Mouse (Mus musculus) ovary, postnatal 10 days (tissue): Measurements from ENCODE around the gene Gm17720.

Experiments
- DNase-seq: peaks from one replicate; pipeline ENCODE4 v3.0.0; 2022; ENCODE audit warnings: low spot score

The Gm17720 gene

DNA sequence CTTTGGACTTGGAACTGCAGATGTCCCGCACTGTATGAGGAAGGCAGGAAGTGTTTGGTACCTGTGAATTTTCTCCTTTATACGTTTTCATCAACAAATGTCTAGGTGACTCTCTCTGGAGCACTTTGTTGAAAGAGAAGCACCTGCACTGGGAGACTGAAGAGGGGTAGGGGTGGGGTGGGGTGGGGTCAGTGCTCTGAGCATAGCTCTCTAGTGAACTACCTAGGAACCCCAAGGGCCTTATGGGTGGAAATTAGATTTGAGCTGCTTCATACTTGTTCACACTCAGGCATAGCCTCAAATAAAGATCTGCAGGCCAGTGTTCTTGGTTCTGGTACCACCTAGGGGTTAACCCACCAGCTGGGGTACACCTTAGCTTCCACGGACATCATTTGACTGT, at the start of gene Gm17720:
TSS of gene Gm17720 (minus strand) at position 101 of the 400 bp plus-strand sequence.
- no peak for DNase-seq

DNA sequence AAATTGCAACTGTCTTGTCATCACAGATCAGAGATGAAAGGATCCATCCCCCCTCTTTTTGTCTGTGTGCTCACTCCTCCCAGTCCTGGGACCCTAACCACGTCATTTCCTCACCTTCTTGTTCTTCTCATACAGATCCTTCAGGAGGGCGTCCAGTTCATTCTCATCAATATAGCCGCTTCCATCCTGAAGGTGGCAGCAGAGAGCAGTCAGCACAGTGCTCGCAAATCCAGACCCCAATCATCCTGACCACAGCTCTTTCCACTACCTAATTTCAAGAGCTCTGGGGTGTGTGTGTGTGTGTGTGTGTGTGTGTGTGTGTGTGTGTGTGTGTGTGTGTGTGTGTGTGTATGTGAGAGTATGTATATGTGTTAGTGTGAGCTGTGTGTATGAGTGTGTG, 43.0 kb upstream of the Gm17720 start:
- no peak for DNase-seq

DNA sequence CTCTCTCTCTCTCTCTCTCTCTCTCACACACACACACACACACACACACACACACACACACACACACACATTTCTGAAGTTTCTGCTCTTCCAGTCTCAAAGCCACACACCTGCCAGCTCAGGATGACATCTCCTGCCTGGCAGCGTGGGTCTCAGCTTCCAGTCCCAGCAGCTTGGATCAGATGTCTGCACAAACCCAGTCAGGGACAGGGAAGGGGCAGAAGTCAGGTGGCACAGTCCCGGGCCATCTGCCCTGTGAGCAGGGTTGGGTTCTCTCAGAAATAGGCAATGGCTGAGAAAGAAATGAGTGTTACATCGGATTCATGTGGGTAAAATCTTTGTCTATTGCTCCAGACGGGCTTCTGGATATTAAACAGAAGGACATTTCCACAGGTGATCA, 38.2 kb upstream of the Gm17720 start:
- DNase-seq, result no peak

DNA sequence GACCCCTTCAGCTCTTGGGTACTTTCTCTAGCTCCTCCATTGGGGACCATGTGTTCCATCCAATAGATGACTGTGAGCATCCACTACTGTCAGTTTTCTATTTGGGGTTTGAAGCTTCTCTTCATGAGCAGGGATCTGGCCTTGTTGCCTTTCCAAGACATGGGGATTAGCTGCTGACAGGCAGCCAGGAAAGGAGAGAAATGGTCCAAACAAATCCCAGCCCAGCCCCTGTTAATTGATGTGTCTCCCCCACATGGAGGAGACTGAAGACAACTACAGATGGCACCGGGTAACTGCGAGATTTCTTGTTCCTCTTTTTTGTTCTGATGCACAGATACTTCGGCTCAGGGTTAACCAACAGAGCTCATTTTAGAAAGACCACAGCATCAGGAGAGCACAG, 37.6 kb upstream of the Gm17720 start:
- no peak for DNase-seq

DNA sequence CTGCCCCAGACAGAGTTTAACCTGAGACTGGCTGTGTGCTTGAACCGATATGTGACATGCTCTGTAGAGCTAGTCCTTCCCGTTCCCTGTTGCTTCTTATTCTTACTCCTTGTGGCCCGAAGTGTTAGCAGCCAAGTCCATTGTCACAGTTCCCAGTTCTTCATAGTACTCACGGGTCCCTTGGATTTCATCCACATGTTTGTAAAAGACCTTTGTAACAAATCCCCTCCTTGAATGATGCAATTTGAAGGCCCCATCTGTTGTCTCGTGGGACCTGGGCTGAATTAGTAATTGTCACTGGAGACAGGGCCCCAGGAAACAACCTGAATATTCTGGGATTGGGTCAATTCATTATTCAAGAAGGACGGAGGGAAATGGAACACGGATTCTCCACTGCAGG, 33.0 kb upstream of the Gm17720 start:
- no peak for DNase-seq

DNA sequence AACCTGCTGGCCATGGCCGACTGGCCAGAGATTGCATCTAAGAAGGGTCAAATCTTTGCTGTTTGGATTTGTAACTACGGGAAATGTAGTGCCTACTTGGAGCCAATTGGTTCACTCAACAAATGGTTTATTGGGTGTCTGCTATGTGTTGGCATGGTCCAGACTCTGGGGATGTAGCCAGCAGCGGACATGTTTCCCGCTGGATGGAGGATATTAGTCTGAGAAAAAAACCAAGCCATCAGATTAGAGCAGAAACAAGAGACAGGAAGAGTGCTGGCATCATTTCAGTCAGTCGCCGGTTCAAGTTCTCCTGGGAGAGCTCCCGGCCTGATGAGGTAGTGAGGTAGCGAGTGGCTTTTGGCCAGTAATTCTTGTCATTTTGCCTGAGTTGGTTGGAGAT, 31.7 kb upstream of the Gm17720 start:
- DNase-seq, result no peak

DNA sequence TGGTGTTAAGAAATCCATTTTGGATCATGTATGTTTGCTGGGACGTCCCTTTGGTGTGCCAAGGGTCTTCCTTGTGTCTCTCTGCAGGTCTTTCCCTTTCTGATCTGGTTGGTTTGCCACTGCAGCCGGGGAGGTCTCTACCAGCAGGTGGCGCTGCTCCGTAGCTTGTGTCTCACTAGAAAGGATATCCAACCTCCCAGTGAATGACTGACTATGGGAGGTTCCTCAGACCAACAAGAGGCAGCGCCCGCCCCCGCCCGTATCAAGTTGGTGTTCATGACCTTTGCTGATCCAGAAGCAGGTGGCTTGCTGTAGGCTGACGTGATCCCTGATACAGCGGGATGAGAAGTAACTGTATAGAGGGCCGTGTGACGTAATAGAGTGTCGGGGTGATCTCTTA, 28.0 kb upstream of the Gm17720 start:
- peak; percentile 31 for DNase-seq

DNA sequence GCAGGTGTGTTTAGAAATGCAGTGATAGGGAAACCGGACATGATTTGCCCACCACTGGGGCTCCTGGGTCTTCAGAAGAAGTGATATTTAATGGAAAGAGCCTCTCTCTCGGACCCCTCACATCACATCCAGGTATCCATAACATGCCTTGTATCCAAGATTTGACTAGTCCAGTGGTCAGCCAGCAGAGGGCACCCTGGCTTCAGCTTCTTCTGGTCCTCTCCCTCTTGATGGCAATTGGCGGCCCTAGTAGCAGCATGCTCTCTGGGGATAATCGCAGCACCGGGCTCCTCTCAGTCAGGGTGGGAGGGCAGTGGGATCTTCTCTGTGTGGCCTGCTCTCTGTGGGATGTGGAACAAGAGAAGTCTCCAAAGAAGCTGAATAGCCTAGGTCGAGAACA, 17.2 kb upstream of the Gm17720 start:
- DNase-seq, result no peak

DNA sequence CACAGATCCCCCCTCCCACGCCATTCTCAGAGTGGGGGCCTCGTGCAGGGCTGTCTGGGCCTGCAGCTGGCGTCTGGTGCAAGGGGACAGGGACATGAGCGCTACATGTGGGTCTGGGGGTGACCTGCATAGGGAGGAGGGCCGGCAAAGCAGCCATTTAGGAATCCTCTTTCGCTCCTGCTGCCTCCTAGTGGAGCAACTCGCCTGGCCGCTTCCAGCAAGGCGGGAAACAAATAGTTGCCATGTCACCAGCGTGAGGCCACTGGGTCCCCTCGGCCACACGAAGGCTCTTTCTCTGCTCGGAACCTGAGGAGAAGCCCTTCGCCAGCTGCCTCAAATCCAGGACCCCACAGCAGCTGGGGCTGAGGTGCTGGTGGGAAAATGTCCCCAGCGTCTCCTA, 877 bp downstream of the Gm17720 start:
- no peak for DNase-seq

DNA sequence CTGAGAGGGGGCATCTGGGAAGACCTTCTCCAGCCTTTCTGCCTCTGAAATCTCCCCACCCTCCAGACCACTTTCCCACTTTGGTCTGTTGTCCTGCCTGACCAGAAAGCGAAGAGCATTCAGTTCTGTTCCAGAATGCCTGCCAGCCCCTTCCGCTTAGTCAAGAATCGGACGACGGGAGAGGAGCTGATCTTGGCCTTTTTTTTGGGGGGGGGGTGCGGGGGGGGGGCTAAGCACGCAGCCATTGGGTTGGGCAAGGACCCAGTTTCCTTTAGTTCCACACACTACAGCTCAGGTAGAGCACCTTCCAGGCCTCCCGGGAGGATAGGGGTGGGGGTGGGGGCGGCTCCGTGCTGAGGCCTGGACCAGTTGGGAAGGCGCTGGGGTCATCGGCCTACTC, 1.6 kb downstream of the Gm17720 start, which contains the start of gene Gm21964:
TSS of gene Gm21964 (plus strand) at position 301 of the 400 bp plus-strand sequence.
- DNase-seq, result no peak

DNA sequence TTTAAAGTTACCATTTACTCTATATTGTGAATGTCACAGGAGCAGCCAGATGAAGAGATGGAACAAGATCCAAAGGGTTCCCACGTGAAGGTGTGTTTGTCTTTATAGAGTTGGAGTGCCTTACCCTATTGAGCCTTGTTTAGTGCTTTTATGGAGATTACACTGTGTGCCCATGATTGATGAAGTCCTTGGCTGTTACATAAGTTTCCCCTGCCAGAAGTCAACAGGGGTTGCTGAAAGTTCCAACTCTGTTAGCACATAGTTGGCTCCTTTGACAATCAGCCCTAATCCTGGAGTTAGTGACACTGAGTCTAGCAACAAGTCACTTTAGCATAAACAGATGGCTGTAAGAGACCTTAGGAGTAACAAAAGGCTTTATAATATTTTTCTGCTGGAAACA, 10.7 kb downstream of the Gm17720 start:
- DNase-seq, result no peak

DNA sequence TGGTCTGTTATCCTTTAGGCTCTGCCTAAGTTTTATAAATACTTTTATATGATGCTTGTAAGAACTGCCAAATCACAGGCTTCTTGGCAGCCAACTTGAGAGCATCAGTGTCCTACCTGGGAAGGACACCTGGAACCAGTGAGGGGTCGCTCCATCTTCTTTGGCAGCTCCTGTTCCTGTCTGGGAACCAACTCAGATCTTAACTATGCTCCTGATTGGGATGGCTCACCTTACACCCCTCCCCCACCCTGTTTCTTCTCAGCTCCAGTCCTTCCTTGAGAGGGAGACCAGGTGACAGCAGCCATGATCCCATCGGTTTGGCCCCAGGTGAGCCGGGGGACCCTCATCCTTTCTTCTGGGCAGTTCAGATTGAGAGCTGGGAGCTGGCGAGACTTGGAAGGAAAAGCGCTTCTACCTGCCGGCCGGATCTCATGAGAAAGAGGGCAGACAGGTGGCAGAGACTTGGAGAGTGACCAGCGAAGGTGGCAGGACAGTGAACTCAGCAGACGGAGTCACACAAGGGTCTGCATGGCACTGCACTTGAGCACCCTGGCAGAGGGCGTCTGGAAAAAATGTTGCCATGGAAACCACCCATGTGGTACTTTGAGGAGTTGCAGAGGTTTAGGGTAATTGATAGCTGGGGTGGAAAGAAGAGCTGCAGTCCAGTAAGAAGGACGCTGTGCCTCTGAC, 20.0 kb downstream of the Gm17720 start:
- no peak for DNase-seq

DNA sequence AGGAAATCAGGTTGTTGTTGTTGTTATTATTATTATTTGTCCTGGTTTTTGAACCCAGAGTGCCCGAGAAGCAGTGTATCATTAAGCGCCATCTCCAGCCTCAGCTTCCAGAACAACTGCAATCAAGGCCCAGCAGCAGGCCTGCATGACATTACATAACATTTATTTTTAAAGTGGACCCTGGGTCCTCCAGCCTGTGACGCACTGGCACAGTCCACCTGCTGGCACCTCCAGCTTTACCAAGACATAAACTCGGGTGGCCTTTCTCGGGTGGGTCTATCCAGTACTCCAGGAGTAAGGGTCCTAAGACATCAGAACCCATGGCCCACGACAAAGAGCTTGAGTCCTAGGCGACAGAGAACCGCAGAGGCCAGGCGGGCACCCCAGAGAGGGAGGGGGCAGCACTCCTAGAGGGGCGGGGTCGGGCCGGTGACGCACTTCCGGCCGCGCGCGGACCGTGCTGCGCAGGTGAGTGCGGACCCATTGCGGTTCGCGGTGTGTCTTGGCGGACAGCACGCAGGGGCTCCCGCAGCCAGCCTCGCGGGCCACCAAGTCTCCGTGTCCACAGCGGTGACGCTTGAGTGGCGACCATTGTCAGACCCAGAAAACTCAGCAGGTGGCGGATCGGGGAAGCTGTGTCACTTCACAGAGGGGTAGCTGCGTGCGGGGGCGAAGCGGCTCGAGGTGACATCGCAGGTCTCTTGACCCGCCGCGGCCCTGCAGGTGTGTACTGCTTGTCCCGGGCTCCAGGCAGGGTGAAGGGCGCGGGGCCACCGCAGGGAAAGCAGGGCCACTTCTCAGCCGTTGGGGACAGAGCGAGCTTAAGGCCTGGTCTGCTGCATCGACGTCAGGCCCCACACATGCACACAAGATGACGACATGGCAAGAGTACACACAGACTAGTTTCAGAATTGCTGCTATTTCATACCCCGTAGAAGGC, 23.0 kb downstream of the Gm17720 start, which contains the start of gene Zfp612:
TSS of gene Zfp612 (plus strand) at position 465 of the 940 bp plus-strand sequence.
- peak; percentile 27 for DNase-seq

DNA sequence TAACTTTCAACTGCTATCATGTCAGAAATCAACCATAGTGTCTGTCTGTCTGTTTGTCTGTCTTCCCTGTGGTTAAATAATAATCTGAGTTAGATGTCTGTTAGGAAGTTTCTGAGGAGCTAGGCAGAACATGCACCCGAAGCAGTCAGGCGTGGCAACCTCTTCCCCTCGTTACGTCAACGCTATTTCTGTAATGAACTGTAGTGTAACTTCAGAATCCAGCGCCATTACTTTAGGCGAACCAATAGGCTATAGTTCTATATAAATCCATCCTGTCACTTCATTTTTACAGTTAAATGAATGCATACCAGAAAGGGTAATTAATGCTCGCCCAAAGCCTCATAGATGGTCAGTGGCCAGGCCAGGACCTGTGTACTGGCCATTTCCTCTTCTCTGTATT, 28.1 kb downstream of the Gm17720 start:
- no peak for DNase-seq

DNA sequence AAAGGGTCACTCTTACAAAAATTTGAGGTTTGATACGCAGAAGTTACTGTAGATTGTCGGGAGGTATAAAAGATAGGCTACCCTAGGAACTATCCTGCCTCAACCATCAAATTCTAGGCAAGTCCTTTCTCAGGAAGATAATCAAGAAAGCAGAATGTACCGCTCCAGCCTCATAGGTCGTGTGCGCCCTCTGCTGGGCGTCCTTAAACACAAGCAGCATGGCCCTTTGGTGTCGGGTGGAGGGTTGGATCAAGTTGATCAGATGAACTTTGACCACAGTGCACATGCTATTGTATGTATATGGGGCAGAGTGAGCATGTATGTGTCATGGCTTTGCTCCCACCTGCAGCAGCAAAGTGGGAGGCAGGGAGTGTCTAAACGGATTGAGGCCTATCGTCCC, 31.0 kb downstream of the Gm17720 start:
- no peak for DNase-seq

DNA sequence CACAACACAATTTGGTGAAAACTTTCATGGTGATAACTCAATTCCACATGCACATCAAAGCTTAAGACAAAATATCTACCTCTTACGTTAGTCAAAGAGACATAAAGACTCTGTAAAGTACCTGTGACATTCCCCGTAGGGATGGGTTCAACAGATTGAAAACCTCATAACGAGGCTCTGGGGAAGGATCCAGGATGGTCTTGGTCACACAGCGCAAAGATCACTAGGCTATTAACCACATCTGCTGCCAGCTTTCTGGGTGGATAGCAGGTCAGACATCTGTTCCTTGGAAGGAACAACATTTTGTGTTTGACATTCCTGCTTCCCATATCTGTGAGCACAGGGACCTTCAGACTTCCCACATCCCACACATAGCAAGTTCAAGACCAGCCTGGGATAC, 32.8 kb downstream of the Gm17720 start:
- DNase-seq, result no peak

DNA sequence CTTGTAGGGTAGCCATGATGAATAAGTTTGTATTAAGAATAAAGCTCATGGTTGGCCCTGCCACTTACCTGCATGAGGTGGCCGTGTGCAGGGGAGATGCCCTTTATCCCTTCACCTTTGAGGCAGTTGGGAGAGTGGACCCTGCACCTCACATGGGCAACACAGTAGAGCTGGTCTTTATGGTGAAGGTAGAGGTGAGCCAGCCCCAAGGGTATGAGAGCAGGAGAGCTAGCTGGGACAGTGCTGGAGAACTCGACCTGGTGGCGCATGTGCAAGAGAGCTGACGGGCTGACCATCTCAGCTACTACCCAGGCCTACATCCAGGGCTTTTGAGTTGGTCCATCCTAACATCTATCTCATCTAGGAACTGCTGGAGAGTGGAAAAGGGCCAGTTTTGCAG, 36.9 kb downstream of the Gm17720 start:
- DNase-seq, result no peak

DNA sequence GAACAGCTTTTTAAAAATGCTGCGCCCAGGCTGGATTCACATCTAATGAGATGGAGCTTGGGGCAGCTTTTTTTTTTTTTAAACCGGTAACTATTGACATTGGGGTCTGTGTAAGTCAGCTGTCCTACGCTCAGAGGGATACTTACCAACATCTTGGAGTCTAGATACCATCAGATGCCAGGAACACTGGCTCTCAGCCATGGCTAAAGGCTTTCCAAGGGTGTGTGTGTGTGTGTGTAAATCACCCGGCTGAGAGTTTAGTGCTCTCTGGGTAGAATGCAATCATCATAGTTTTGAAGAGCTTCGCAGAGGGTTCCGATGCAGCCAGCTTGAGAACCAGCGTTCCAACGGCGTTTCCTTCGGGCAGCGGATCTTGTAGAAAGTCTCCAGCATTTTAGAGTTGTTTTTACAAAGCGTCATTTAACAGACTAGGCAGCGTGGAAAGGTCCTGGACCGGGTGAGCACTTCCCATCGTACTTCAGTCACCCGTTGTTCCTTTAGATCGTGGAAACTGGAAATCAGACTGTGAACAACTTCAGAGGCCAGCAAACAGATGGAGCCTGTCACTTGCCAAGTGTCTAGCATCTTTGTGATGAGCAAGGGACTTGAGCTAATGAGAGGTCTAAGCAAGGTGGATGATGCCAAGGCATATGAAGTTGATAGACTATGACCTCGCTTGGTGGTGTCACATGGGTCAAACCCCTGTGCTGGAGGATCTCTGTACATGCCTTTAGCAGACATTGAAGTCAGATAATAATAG, 37.8 kb downstream of the Gm17720 start:
- DNase-seq, result no peak

DNA sequence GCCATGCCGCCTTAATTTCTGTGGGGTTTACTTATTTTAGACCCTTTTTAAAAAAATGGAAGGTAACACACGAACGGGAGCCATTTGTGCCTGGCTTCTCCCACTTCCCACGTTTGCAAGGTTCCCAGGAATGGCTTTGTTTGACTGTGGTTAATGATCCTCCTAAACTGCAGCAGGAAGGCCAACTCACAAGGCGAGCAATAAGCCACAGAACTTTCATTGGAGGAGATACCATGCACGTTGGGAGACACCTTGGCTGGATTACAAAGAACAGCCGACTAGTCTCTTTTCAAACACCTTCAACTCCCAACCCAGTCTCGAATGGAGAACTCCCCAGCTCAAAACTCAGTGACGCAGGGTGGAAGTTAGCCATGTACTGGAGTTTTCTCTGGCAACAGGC, 38.4 kb downstream of the Gm17720 start:
- DNase-seq, result no peak

DNA sequence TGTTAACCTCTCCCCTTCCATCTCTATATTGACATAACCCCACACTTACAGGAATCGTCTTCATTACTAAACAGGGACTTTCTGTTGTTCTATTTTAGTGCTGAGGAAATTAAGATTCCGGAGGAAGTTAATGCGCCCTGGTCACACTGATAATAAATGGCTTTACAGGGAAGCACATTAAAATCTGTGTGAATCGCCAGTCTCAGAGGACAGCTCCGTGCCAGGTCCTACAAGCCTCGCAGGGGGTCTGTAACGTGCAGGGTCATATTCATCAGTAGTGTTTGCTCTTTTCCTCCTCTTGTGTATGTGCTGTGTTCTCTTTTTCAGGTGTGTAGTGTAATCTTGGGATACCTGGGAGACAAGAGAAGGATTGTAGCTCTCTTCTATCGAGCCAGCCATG, 44.3 kb downstream of the Gm17720 start:
- no peak for DNase-seq

DNA sequence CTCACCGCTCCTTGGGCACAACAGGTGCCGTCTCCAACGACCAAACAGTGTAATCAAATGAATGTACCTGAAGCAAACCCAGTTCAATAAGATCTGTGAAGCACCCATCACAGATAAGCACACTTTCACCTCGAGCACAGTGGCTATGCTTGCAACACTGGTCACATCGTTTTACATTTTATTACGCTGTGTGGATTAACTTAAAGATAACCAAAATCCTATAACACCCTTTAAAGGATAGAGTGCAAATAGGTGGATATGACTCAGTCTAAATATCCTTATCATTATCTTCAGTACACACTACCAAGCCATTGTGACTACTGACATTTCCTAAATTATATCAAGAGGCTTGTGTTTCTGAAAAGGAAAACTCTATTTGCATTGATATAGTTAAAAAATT, 51.3 kb downstream of the Gm17720 start:
- no peak for DNase-seq

DNA sequence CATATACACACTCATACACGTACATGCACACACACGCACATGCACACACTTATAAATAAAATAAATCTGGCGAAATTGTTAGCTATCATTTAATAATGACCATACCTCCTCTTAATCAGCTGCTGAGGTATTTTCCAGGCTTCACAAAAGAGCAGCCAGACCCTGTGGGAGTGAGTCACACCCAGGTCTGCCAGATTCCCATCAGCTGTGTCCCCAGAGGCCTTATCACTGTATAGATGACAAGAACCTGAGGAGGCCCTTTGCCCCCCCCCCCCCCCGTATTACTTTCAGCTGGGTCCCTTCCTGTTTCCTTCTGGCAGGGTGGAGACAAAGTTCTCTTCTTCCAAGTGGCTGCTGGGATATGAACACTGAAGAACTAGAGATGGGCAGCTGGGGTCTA, 62.0 kb downstream of the Gm17720 start:
- no peak for DNase-seq

DNA sequence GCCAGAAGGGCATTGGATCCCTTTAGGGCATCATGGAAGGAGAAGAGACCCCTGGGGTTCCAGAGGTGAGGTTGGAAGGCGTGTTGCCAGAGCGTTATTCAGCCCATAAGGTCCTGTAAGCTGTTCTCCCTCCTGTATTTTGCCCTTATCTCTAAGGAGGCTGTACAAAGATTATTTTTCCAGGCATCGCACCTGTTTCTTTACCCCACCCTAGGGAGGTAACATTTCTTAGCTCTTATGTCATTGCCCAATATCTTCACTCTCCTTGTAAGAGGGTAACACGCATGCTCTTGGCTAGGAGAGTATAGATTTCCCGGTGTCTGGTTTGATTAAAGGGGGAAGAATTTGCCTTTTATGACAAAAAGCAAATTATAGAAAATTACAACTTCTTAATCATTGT, 62.9 kb downstream of the Gm17720 start, which contains the start of gene Chst4:
TSS of gene Chst4 (minus strand) at position 82 of the 400 bp plus-strand sequence.
- DNase-seq, result no peak
